Mouse (Mus musculus) gastrocnemius, postnatal 10 days (tissue): ENCODE results near the gene Macrod2. TPM values are rescaled to one million over a fixed set of nuclear protein-coding genes. Genes with fewer than 3 reads are reported as not detected.

Experiments
- DNase-seq: peaks from one replicate; pipeline ENCODE4 v3.0.0; 2021; ENCODE audit warnings: mixed read lengths
- total RNA-seq, 2 experiments: library from RNA; stranded (reverse); gene quantifications; 2 replicates each; pipeline ENCODE4 v1.2.3; 2021

Gene Macrod2
- total RNA-seq, 2 experiments from 2014 or later = 16.6 to 17.4 TPM

- DNase-seq = no peak
These were observed 1305.8 kb downstream of the Macrod2 start for GRCm38 (mm10) chr2:141700759-141701452.

- DNase-seq = no peak
These were observed 1316.7 kb downstream of the Macrod2 start for GRCm38 (mm10) chr2:141711785-141712184.

GRCm38 (mm10) chr2:141712265-141712664 lies 1317.2 kb downstream of the Macrod2 start:
- DNase-seq = no peak

- DNase-seq = no peak
These were observed 1320.0 kb downstream of the Macrod2 start for GRCm38 (mm10) chr2:141715061-141715460.

GRCm38 (mm10) chr2:141722531-141722930 lies 1327.4 kb downstream of the Macrod2 start:
- DNase-seq = no peak

GRCm38 (mm10) chr2:141728998-141729397 lies 1333.9 kb downstream of the Macrod2 start:
- no peak for DNase-seq

GRCm38 (mm10) chr2:141736685-141737456 lies 1341.8 kb downstream of the Macrod2 start:
- DNase-seq = no peak

GRCm38 (mm10) chr2:141738702-141739101 lies 1343.6 kb downstream of the Macrod2 start:
- no peak for DNase-seq

- no peak for DNase-seq
These were observed 1345.2 kb downstream of the Macrod2 start for GRCm38 (mm10) chr2:141740318-141740717.

- DNase-seq = no peak
These were observed 1405.1 kb downstream of the Macrod2 start for GRCm38 (mm10) chr2:141800236-141800635.

GRCm38 (mm10) chr2:141800909-141801308 lies 1405.8 kb downstream of the Macrod2 start:
- DNase-seq = no peak

- no peak for DNase-seq
These were observed 1421.2 kb downstream of the Macrod2 start for GRCm38 (mm10) chr2:141816266-141816665.

- DNase-seq = no peak
These were observed 1422.6 kb downstream of the Macrod2 start for GRCm38 (mm10) chr2:141817546-141818180.

- no peak for DNase-seq
These were observed 1425.7 kb downstream of the Macrod2 start for GRCm38 (mm10) chr2:141820795-141821194.

GRCm38 (mm10) chr2:141825606-141826495 lies 1430.7 kb downstream of the Macrod2 start:
- no peak for DNase-seq

- DNase-seq = no peak
These were observed 1435.4 kb downstream of the Macrod2 start for GRCm38 (mm10) chr2:141830496-141830895.

- DNase-seq = no peak
These were observed 1436.4 kb downstream of the Macrod2 start for GRCm38 (mm10) chr2:141831515-141831914.

GRCm38 (mm10) chr2:141834156-141834782 lies 1439.2 kb downstream of the Macrod2 start:
- DNase-seq = no peak

GRCm38 (mm10) chr2:141844408-141845175 lies 1449.5 kb downstream of the Macrod2 start:
- DNase-seq = no peak

- DNase-seq = peak; percentile 16
These were observed 1464.1 kb downstream of the Macrod2 start for GRCm38 (mm10) chr2:141859220-141859619.
